Comparison of ENCODE assay signal across 11 mouse cellular contexts in the genomic region with DNA sequence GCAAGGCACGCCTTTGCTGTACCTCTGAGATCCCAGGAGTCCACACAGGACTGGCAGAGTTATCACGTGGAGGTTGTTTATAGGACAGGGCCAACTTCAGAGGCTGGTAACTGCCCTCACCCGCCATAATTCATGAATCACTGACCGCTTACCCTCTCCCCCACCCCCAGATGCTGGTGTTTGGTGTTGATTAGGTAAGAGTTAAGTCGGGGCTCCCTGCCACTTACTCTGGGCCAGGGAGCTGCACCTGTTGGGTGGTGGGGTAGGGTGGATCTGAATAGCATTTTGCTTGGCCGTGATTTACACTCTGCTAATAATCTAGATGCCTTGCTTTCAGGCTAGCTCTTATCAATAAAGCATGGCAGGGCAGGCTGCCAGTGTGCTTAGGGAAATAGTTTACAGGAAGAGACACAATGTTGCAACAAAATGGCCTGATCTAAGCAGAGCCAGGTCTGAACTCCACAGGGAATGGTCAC. TPM values are rescaled to one million over a fixed set of nuclear protein-coding genes. Genes with fewer than 3 reads are reported as not detected.
DNase-seq lines count a peak whose midpoint lies in the region; ATAC-seq and TF ChIP-seq lines count a peak whose summit lies in the region.
"Had no signal": no experiment of that assay in that cellular context is flagged by ENCODE, and none has a peak within 500 bp of the region (broad histone marks: within the 10 kb centered on the region; RNA-seq: fewer than 3 reads in every experiment).

No protein-coding gene starts in this region.

- peaks cover 16% of the 10 kb centered on the region for H3K4me1 ChIP-seq in kidney, embryonic 14.5 days (ENCODE audit: control insufficient read depth, insufficient read depth, low read length)
- H3K4me1 ChIP-seq in kidney, postnatal 0 days (replicated peaks; ENCODE audit: insufficient read depth, low read length) = peaks cover 5% of the 10 kb centered on the region; the same call in 1 of the 2 replicates

- H3K9ac ChIP-seq in kidney, embryonic 14.5 days (ENCODE audit: low read depth, low read length) = no peak overlapping the region
- H3K9ac ChIP-seq in kidney, postnatal 0 days (ENCODE audit: low read depth, low read length) = no peak overlapping the region
- H3K9ac ChIP-seq: embryonic facial prominence, embryonic 13.5 days; liver, embryonic 14.5 days had no signal

- H3K27me3 ChIP-seq in kidney, embryonic 14.5 days (ENCODE audit: control insufficient read depth, insufficient read depth, low read length) = no peaks in the 10 kb centered on the region
- no peaks in the 10 kb centered on the region for H3K27me3 ChIP-seq in kidney, postnatal 0 days (ENCODE audit: insufficient read depth, low read length)
- H3K27me3 ChIP-seq: embryonic facial prominence, embryonic 13.5 days had no signal

- no peak overlapping the region for H3K4me2 ChIP-seq in kidney, embryonic 14.5 days (replicated peaks; ENCODE audit: low read depth, low read length)
- no peak overlapping the region for H3K4me2 ChIP-seq in kidney, postnatal 0 days (ENCODE audit: low read length)
- H3K4me2 ChIP-seq: embryonic facial prominence, embryonic 13.5 days had no signal

- no peak for DNase-seq in kidney, adult 8-10 months
- peak; percentile 33 for DNase-seq in adrenal gland, adult 8-10 months
- peak; percentile 22 for DNase-seq in gastrocnemius, postnatal 25 days
- no peak for DNase-seq in kidney, postnatal 0 days (ENCODE audit: low spot score)
- DNase-seq in layer of hippocampus, adult 9-10 months (ENCODE audit: low spot score) = no peak
- DNase-seq in layer of hippocampus, postnatal 14 days (ENCODE audit: low spot score in 2 of 2) = no peak
- DNase-seq in adipocyte (ENCODE audit: low spot score) = no peak

- peak; percentile 59; the same call in 1 of the 2 replicates for ATAC-seq in kidney, embryonic 14.5 days (ENCODE audit: low FRiP score, low TSS enrichment)
- peak; percentile 68; the same call in 1 of the 2 replicates for ATAC-seq in kidney, postnatal 0 days (replicated peaks; ENCODE audit: low FRiP score, low read depth)

- H3K36me3 ChIP-seq in kidney, embryonic 14.5 days (ENCODE audit: control insufficient read depth, insufficient read depth, low read length) = no peaks in the 10 kb centered on the region
- no peaks in the 10 kb centered on the region for H3K36me3 ChIP-seq in kidney, postnatal 0 days (ENCODE audit: insufficient read depth, low read length)

- H3K4me3 ChIP-seq in kidney, embryonic 14.5 days (ENCODE audit: low read length) = no peak overlapping the region
- H3K4me3 ChIP-seq in kidney, postnatal 0 days (replicated peaks; ENCODE audit: low read depth, low read length) = no peak overlapping the region
- H3K4me3 ChIP-seq: embryonic facial prominence, embryonic 13.5 days; myocyte had no signal

- 20% methylated on average over 6 of the region's 6 CpGs for WGBS in kidney, embryonic 14.5 days
- WGBS in kidney, postnatal 0 days = 35% methylated on average over 6 of the region's 6 CpGs

- no peak for TF ChIP-seq CTCF in kidney, postnatal 0 days (IDR thresholded peaks at IDR 0.05; ENCODE audit: low read depth)

- H3K9me3 ChIP-seq in kidney, embryonic 14.5 days (ENCODE audit: control insufficient read depth, low read length) = 0 out of 2 replicates have a peak, but pooled peaks cover 5% of the 10 kb centered on the region
- no peaks in the 10 kb centered on the region for H3K9me3 ChIP-seq in kidney, postnatal 0 days (replicated peaks; ENCODE audit: low read length)

- H3K27ac ChIP-seq in kidney, embryonic 14.5 days (ENCODE audit: low read depth, low read length) = no peak overlapping the region
- 0 out of 2 replicates have a peak overlapping the region, but pooled peaks have one; percentile 13 for H3K27ac ChIP-seq in kidney, postnatal 0 days
- H3K27ac ChIP-seq: embryonic facial prominence, embryonic 13.5 days; liver, embryonic 14.5 days had no signal

RNA-seq across cellular contexts. Expression of a gene that starts 25.2 kb away (rescaled TPM):
- polyA plus RNA-seq in kidney, embryonic 14.5 days (2014; fragmentation: Nextera tagmentation; extraction: Ambion mirVana) = 22.7 and 44.3 TPM in 2 replicates
- total RNA-seq in adrenal gland, adult 8-10 months (2022) = 100 to 1,000 TPM in 3 of 4 experiments, 10 to 100 TPM in 1; 96.2 to 135 (median 118) TPM
- 10 to 100 TPM; 24.2 to 29.1 TPM for total RNA-seq in gastrocnemius, postnatal 25 days (2021)
- polyA plus RNA-seq in kidney, postnatal 0 days (2015; fragmentation: Nextera tagmentation; extraction: Ambion mirVana) = 23.5 and 24.1 TPM in 2 replicates
- 100 to 1,000 TPM; 165 to 169 TPM for total RNA-seq in layer of hippocampus, postnatal 14 days (2021)

Comparison
In these comparisons a context has a peak if more than half of its experiments do, and no peak if none do; other contexts are left out.
1. DNase-seq: peak in adrenal gland, adult 8-10 months (single experiment) and gastrocnemius, postnatal 25 days (single experiment); none in kidney, adult 8-10 months (0 of 2), kidney, postnatal 0 days (single experiment), layer of hippocampus, adult 9-10 months (single experiment), layer of hippocampus, postnatal 14 days (0 of 2) and adipocyte (single experiment).